Mouse (Mus musculus) heart, postnatal 0 days (tissue): Measurements from ENCODE around the gene Vmn2r39.
"Not testable (repeated sequence)": the region's sequence is repeated elsewhere in the genome, so short reads cannot be mapped to it uniquely, and the experiment has no call there.

Experiments
- CTCF ChIP-seq: IDR thresholded peaks from 2 replicates; pipeline ENCODE4 v1.5.1; 2016; ENCODE audit warnings: antibody characterized with exemption, control low read depth, low read depth
- EP300 ChIP-seq: IDR thresholded peaks from 2 replicates; pipeline ENCODE4 v1.6.1; 2016; ENCODE audit warnings: antibody characterized with exemption, low read depth

DNA sequence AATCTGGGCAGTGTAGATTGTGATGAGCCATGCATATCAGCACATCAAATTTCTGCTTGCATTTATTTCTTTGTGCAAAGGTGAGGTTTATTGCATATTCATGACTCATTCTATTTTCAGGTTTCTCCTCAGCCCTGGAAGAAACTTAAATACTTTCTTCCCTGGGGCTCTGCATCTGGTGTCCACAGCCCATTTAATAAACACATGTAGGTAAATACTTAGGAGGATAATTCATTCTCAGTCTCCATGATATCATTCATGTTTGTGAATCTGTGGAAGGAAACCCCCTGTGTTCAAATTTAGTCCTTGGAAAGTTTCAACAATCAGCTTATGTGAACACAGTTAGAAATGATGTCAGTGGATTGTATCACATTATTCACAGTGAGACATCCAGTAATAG lies at the start of gene Vmn2r39:
- TF ChIP-seq CTCF, EP300: not testable (repeated sequence)
